Mouse (Mus musculus) layer of hippocampus, adult 9-10 months (tissue): ENCODE data around the gene Aatk.

Experiments used
- DNase-seq: peaks from one replicate; pipeline ENCODE4 v3.0.0; 2022; ENCODE audit warnings: low spot score

Gene Aatk

DNA sequence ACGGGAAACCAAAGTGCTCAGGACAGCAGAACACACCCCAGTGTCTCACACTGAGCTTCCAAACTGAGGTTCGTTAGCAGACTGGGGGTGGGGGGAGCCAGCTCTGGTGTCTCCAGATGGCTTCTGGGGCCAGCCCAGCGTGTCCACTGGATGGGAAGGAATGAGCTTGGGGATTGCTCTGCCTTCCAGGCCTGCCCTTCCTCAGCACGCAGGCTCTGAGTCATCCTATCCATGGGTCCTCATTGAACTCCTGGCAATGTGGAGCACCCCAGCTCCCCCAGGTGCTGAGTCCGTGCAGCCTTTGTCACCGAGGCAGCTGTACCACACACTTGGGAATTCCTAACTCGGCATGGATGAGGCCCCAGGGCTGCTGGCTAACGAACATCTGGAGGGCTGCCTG is 24.8 kb downstream of the Aatk start:
- DNase-seq: no peak

DNA sequence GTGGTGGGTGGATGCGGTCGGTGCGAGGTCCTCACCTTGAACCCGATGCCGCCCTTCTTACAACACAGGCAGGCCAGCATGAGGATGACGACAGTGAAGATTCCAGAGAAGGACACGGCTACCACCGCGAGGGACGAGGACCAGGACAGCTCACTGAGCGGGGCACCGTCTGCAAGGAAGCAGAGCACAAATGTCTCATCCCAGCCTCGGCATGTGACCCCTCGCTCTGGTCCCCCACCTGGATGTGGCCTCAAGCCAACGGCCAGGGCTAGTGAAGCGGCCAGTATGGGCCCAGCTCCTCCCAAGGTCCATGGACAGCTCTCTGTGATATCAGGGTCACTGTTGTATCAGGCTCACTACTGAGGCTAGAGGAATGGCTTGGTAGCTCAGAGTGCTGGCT is 25.6 kb downstream of the Aatk start:
- no peak for DNase-seq

DNA sequence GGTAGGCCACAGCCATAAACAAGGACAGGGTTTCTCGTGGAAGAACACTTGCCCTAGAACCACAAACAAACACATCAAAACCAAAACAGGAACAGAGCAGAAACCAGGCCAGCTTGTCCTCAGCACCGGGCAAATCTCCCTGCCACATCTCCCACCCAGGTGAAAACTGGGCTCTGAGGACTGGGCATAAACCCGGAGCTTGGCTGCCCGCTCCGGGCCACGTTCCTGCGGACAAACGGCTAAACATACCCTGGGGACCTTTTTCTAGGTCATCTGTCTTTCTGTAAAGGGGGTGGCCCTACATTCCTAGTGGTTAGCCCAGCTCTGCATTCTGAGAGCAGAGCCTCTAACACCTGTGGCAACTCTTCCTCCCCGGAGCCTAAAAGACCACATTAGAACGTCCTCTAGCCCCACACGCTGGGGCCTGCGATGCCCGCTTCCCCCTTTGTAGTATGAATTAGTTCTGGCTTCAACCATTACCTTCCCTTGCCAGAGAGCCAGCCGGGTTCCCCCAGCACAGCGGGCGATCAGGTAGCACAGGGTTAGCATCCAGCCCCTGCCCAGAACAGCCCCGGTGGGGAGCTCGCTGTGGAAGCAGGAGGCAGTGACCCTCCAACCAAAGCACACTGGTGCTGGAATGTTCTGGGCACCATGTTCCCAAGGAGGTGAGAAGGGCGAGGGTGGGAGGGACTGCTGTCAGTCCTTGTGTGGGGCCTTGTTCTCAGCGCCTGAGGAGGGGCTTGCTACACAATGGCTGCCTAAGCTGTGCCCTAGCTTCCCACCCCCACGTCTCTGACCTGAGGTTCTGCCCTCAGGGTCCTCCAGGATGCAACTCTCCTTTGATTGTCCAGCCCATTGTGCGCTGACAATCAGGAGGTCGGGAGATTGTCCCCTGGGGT is 27.2 kb downstream of the Aatk start:
- no peak for DNase-seq

DNA sequence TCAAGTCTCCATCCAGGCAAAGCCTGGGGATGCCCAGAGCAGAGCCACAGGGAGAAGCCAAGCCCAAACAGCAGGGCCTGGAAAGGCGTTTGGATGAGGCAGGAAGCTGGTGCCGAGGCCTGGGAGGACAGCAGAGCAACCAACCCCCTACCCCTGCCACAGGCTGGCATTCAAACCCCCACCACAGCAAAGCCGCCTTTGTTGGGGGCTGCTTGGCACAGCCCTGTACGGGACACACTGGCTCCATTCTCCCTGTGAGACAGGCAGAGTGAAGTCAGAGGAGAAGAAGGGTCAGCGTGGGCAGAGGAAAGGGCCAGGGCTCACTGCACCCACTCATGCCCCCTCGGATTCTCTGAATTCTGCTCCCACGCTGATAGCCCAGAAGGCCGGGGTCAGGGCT is 30.0 kb downstream of the Aatk start:
- no peak for DNase-seq

DNA sequence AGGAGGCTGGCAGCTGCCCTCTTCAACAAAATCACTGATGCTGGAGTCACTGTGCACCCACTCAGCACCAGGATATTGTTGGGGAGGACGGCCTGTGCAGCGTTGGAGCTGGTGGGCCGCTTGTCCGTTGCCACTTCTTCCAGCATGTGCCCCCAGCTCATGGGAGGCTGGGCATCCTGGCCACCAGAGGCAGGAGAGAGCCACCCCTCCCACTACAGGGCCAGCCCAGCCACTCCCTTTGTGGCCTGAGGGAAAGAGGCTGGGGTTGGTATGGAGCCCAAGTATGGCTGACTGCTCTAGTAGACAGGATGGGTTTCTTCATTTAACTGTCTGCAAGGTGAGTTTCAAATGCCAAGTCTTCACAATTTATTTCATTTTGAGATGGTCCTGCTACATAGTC is 32.2 kb downstream of the Aatk start:
- DNase-seq: no peak

DNA sequence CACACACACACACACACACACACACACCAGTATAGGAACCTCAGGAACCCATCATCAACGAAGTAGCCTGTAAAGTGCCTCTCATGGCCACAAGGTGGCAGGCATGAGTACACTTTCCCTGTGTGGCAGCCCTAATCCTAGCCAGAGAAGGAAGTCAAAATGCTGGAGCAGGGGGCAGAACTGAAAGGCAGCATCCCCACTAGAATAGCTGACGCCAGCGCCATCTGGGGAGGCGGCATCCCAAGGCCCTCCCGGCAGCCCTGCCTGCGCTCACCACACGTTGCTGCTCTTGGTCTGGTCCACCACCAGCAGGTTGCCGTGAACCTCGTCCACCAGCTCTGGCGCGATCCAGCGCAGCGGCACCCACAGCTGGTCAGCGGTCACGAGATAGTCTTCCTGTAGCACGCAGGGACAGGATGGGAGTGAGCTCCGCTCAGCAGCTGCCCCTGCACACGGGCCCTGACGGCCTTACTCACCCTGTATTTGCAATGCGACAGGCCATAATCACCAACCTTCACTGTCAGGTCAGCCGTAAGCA is 33.7 kb downstream of the Aatk start:
- peak; percentile 75 for DNase-seq

DNA sequence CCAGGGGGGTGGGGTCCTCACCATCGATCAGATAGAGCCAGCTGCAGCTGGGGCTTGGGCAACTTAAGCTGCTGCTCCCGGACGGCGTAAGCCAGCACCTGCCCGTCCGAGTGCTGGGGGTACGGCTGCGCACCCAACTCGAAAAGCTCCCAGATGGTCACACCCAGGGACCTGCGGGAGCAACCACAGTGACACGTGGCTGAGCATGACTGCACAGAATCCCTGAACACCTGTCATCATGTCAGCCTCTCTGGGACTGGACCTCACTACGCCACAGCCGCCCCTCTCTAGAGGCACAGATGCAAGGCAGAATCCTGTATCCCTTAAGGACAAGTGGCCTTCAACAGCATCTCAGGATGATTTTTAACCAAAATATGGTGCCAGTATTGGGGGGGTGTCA is 34.3 kb downstream of the Aatk start:
- no peak for DNase-seq

DNA sequence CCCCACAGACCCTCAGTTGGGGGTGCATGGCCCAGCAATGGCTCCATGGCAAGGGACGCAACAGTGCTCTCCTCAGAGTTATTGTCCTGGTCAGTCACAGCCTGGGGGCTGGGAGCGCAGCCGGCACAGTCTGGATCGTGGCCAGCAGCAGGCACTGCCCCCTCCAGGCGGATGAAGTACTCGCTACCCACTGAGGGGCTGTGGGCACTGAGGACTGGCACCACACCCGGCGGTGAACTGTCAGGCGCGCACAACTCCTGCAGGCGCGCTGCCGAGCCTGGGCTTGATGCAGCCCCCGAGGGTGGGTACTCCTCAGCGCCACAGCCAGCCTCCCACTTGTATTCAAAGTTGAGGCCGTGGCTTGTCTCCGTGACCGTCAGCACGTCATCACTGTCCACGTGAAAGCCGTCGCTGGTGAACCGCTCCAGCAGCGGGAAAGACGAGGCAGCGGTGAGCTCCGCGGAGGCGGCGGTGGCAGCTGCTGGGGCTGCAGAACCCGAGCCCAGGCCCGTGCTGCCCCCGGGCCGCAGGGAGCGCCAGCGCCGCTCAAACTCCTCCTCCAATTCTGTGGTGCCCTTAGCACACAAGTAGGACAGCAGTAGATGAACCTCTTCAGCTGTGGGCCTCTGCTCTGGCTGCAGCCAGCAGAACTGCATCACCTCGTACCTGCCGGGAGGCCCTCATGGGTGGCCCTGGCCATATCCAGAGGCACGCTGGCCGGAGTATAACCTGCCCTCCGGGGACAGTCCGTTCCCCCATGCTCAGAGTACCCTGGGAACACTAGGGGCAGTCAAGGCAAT is 35.0 kb downstream of the Aatk start:
- no peak for DNase-seq

DNA sequence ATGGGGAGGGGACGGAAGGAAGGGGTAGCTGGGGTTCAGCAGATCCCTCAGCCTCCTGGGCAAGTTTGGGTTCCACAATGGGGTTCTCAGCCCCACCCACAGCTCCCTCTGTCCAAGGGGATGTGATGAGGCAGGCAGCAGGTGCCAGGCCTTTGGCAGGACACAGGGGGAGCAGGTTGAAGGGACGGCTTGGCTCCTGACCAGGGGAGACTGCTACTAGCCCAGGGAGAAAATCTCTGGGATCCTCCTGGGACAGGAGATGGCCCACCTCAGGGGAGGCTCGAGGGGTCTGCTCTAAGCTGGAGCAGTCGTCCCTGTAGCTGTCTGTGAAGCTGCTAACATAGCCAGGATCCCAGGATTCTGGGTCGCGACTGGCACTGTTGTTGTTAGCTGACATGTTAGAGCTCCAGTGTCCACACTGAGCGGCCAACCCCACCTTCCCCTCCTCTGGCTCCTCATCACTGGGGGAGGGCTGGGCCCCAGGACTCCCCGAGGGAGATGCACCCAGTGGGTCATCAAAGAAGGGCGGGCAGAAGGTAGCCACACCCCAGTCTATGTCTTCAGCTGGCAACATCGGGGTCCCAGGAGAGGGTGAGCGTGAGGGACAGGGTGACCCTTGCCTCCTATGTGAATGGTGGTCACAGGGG is 35.7 kb downstream of the Aatk start:
- no peak for DNase-seq

DNA sequence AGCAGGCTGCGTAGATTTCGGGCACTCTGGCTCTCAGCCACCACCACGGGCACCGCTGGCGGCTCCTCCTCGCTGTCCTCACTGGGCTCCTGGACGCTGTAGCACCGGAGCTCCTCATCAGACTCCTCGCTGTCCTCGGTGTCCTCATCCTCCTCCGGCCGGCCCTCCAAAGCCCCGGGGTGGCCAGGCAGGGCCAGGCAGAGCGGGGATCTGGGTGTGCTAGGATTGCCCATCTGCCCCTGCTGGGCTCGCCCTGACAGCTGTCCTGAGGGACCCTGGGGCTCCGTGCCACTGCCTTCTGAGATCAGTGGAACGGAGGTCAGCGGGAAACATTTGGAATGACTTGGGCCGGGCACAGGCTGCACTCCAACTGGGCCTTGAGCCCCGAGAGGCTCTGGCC is 37.0 kb downstream of the Aatk start:
- DNase-seq: no peak

DNA sequence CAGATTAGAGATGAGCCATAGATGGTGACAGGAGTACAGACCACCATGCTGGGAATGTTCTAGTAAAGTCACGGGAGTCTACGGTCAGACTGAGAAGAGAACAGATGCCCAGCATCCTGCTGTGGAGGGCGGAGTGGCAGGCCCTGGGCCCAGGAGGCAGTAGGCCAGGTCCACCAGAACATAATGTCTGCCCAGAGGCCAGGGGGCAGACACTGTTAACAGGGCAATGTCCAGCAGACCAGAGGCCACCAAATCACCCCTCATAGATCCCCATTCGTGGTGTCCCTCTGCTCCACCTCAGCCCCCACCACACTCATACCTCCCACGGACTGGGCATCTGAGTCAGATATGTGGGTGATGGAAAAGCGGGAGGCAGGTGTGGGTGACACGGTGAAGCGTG is 38.0 kb downstream of the Aatk start:
- no peak for DNase-seq

DNA sequence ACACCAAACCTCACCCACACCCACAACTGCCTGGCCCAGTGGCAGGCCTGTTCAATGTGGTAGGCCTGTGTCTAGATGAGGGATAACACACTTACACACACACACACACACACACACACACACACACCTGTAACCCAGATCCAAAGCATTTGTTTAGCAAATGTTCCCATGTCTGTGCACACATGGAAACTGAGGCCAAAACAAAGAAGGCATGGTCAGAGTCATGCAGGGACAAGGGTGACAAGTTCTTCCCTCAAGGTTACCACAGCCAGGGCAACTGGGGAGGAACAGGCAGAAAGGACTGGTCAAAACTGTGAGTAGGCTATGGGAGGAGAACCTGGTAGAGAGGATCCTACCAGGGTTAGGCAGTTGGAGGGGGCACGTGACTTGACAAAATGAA is 38.5 kb downstream of the Aatk start:
- no peak for DNase-seq

DNA sequence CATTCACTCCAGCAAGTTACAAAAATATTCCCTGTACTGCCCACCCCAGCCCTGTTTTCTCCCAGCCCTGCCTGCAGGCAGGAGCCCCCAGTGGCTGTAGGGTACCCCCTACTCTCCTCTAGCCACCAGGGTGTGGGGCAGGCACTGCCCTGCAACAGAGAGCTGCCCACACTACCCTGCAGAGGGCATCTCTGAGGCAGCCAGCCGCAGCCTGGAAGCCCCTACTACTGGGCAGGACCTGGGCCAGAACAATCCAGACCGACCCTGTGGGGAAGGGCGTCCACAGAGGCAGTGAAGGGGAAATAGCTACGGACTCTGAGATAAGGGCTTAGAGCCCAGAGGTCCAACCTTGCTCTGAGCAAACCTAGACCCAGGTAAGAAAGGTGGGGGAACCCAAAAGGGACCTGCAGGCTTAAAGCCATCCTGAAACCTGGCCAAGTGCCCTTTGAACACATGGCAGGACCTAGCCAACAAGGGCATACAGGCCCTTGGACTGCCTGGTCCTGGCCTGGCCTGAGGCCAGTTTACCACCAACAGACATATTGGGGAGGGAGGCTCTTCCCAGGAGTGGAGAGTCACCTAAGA is 39.4 kb downstream of the Aatk start:
- no peak for DNase-seq

DNA sequence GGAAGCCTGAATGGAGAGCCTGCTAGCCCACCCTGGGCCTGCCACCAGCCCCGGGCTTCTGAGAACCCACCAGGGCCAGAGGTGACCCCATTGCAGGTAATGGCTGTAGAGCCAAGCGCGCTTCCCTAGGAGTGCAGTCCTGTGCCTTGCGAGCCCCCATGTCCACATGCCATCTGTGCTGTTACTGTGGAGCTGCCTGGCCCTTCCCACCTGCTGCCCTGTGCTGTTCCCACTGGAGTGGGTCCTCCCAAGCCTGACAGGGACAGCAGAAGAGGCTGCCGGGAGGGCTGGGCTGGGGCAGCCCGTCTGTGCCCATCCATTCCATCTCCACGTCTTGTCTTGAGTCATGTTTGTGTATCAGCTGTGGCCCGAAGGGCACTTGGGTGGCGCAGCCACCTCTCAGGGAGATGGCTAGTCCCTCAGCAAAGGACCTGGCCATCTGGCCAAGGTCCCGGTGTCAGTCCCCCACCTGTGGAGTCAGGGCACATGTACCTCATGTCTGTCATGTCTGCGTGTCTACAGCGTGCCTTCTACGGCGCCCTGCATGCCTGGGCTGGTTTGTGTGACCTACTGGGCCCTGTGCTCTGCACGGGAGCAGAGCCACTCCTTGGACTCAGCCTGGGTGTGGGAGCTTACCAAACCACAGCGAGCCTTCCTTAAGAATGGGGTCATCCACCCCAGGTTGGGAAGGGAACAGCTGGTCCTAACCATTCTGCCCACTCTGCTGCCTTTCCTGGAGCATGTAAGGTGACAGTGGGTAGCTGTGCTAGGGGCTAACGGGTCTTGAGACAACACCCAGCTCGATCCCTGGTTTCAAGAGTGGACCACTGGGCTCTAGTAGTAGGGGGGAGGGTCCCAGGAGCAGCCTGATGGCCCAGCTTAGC is 41.3 kb downstream of the Aatk start:
- no peak for DNase-seq

DNA sequence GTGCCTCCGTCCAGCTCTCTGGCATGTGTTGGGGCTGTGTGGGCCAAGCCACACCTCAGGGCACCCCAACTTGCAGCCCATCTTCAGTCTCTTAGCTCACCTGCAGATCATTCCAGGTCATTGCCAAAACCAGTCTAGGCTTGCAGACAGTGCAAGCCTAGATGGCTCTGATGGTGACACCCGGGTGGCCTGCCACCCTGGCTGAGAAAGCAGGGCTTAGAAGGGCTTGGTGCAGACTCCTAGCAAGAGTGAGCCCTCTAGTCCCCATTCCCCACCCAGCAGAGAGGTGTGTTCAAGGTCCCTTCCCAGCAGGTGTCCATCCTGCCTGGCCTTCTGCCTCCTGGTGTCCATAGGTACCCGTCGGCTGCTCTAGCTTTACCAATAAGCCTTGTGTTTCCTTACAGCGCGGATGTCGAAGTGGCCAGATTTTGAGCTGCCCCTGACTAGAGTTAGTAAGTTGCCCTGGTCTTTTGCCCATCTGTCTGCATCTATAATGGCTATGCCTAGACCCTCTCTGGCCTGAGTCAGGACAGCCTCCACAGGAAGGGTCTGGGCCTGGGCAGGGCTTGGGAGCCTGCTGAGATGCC is 44.2 kb downstream of the Aatk start:
- DNase-seq: no peak

DNA sequence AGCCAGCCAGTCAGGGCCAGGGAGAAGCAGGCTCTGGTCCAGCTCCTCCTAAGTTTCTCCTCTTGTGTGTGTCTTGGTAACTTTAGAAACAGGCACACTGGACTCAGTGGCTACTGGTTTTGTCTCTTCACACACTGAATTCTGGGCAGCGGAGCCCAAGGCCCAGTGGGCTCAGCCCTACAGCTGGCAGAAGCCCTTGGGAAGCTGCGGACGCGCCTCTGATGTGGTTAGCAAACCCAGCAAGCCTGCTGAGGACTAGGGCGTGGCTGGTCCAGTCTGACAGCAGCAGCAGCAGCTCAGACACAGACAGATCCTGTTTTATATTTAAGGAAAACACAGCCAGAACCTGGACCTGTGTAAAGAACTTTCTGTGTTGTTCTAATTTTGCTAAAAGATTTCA is 44.9 kb downstream of the Aatk start:
- no peak for DNase-seq

DNA sequence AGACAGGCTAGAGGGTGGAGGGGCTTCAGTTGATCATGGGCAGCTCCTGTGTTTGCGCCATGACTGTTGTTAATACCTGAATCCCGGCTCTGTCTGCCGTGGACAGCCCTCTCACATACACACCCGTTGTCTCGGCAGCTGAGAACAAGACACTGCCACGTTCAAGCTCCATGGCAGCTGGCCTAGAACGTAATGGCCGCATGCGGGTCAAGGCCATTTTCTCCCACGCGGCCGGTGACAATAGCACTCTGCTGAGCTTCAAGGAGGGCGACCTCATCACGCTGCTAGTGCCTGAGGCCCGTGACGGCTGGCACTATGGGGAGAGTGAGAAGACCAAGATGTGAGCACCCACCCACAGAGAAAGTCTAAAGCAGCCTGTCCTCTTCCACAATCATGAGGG is 49.6 kb downstream of the Aatk start:
- no peak for DNase-seq

DNA sequence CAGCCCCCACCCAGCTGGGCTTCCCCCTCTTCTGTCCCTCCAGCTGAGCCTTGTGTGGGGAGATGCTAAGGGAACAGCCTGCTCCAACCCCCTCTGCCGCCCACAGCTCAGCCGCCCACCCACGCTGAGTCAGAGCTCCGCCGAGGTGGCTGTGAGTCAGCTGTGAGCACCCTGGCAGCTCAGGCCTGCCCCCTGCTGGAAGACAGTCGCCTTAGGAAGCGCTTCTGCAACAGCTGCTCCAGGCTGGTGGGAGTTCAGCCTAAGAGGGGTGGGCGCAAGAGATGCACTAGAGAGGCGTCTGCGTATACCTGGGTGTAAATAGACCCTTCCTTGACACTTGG is 55.7 kb downstream of the Aatk start:
- DNase-seq: peak; percentile 82

DNA sequence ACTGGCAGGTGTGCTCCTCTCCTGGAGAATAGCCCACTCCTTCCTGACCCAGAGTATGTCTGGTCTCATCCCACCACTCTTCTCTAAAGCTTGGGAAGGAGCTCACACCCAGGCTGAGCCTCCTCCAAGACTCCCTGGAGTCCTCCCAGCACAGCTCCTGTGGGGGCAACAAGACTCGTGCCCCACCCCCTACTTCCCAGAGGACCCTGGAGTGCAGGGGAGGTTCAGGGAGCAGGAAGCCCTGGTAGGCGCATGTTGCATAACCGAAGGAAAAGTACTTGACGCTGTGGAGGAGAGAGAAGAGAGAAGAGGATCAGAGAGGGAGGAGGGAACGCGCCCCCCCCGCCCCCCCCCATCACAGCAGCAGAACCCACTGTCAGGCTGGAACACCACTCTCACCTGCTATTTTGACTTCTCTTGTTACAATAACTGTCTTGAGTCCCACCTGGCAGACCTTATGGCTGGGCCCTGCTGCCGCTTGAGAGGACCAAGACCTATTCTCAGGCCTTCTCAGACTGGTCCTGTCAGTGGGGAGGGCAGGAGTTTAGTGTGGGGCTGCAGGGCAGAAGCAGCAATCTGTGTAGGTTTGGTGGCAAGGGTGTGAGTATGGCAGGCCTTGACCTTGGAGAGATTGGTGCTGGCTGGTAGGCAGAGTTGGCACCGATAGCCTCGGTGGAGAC is 56.2 kb downstream of the Aatk start:
- no peak for DNase-seq

DNA sequence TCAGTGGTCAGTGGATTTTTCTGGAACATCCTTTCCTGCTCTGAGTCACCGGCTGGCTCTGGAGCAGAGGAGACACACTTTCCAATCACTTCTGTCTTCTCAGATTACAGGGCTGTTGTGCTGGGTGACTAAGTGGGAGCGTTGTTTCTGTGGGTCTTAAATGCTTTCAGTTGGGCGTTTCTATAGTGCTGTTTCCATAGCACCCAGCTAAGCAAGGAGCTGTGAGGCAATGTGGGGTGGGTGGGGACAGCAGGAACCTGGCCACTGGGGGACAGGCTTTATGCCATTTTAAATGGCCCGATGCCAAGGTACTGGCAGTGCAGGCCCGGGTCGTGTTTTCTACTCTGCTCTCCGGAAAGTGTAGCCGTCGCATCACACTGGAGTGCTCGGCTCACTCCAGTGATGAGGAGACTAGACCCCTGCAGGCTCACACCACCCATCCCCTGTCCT is 57.8 kb downstream of the Aatk start:
- DNase-seq: no peak
